Mouse (Mus musculus) liver, embryonic 13.5 days (tissue): ENCODE results near the gene Uqcr11. TPM values are rescaled to one million over a fixed set of nuclear protein-coding genes. Genes with fewer than 3 reads are reported as not detected.

Source experiments
- ATAC-seq: fragments of 200-750 bp; cut with Nextera tagmentation; 2 replicates; pipeline ENCODE4 v1.8.0; 2017; ENCODE audit warnings: low read depth, mild to moderate bottlenecking, moderate number of reproducible peaks, moderate library complexity
- DNase-seq: peaks from one replicate; pipeline ENCODE4 v3.0.0; 2022
- H3K27ac ChIP-seq: fragments of 300-500 bp; sonication (generic); 2 replicates; pipeline ENCODE4 v1.5.1; 2015; ENCODE audit warnings: moderate library complexity, mild to moderate bottlenecking, inconsistent platforms
- H3K27me3 ChIP-seq: fragments of 300-500 bp; sonication (generic); 2 replicates; pipeline ENCODE4 v1.6.1; 2015; ENCODE audit warnings: mild to moderate bottlenecking, inconsistent platforms
- H3K36me3 ChIP-seq: fragments of 300-500 bp; sonication (generic); 2 replicates; pipeline ENCODE4 v1.6.1; 2015; ENCODE audit warnings: mild to moderate bottlenecking, inconsistent platforms
- H3K4me1 ChIP-seq: fragments of 300-500 bp; sonication (generic); replicated peaks from 2 replicates; pipeline ENCODE4 v1.6.1; 2015; ENCODE audit warnings: inconsistent platforms
- H3K4me2 ChIP-seq: fragments of 300-500 bp; sonication (generic); 2 replicates; pipeline ENCODE4 v1.6.1; 2015; ENCODE audit warnings: inconsistent platforms, mild to moderate bottlenecking, moderate library complexity
- H3K4me3 ChIP-seq: fragments of 300-500 bp; sonication (generic); replicated peaks from 2 replicates; pipeline ENCODE4 v1.5.1; 2015; ENCODE audit warnings: mild to moderate bottlenecking, inconsistent platforms
- H3K9ac ChIP-seq: fragments of 300-500 bp; sonication (generic); 2 replicates; pipeline ENCODE4 v1.6.1; 2015; ENCODE audit warnings: mild to moderate bottlenecking, inconsistent platforms
- H3K9me3 ChIP-seq: fragments of 300-500 bp; sonication (generic); replicated peaks from 2 replicates; pipeline ENCODE4 v1.6.1; 2016; ENCODE audit warnings: inconsistent platforms
- WGBS: fragments of 180-500 bp; shearing (Covaris S2); methylation state at CpG from one replicate; pipeline ENCODE4 v1.1.7; 2015; ENCODE audit not compliant: insufficient replicate concordance; 5-methylcytosine and 5-hydroxymethylcytosine counted together
- polyA plus RNA-seq: library from polyadenylated mRNA; unstranded; fragments of >200 nt; fragmentation: Nextera tagmentation; extraction: Ambion mirVana; gene quantifications from 2 replicates; pipeline ENCODE4 v1.2.1, GENCODE M21; 2015

Uqcr11 gene
- polyA plus RNA-seq, 1 experiment from 2014 or later: 603 TPM

- no peak for DNase-seq
- Histone ChIP-seq H3K4me2 (peak overlapping the region; percentile 98), H3K27ac (peak overlapping the region; percentile 80), H3K4me3 (peak overlapping the region; percentile 76), H3K36me3 (peaks cover 33% of the 10 kb centered on the region), H3K27me3 (peaks cover 7% of the 10 kb centered on the region; the same call in 1 of the 2 replicates), H3K9ac (peak overlapping the region; percentile 82), H3K4me1 (peaks cover 60% of the 10 kb centered on the region), H3K9me3 (no peaks in the 10 kb centered on the region)
- no peak for ATAC-seq
- 42% methylated on average over 7 of the region's 7 CpGs for WGBS
Measured at GRCm38 (mm10) chr10:80385310-80385709, 21.3 kb downstream of the Uqcr11 start.

DNA sequence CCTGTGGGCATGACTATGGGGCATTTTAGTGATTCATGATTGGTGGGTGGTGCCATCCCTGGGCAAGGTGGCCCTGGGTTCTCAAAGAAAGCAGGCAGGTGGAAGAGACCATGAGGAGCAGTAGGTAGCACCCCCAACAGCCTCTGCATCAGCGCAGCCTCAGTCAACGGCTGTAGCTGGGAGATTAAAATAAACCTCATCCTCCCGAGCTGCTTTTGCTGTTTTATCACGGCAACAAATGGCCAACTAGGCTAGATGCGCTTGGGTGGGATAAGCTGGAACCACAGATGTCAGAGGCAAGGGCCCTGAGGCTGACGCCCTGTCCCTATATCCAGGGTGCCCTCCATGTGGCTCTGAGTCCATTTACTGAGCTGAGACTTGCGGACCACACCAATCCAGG lies 21.9 kb downstream of the Uqcr11 start:
- H3K27ac ChIP-seq: peak overlapping the region; percentile 80
- ATAC-seq (peak; percentile 70), DNase-seq (peak; percentile 66)
- H3K4me1 ChIP-seq: peaks cover 60% of the 10 kb centered on the region
- WGBS: 26% methylated on average over 7 of the region's 7 CpGs
- H3K9ac ChIP-seq: peak overlapping the region; percentile 82
- peak overlapping the region; percentile 76 for H3K4me3 ChIP-seq
- H3K4me2 ChIP-seq: peak overlapping the region; percentile 98
- peaks cover 27% of the 10 kb centered on the region for H3K36me3 ChIP-seq
- H3K27me3 ChIP-seq: peaks cover 7% of the 10 kb centered on the region; the same call in 1 of the 2 replicates
- no peaks in the 10 kb centered on the region for H3K9me3 ChIP-seq

GRCm38 (mm10) chr10:80384115-80384639 lies 22.5 kb downstream of the Uqcr11 start:
- Histone ChIP-seq H3K27ac (peak overlapping the region; percentile 80), H3K4me3 (no peak overlapping the region), H3K4me1 (peaks cover 57% of the 10 kb centered on the region), H3K9me3 (no peaks in the 10 kb centered on the region), H3K27me3 (peaks cover 7% of the 10 kb centered on the region; the same call in 1 of the 2 replicates), H3K9ac (peak overlapping the region; percentile 82), H3K4me2 (peak overlapping the region; percentile 98), H3K36me3 (peaks cover 26% of the 10 kb centered on the region)
- peak; percentile 21; the same call in 1 of the 2 replicates for ATAC-seq
- DNase-seq: peak; percentile 52
- 68% methylated on average over 4 of the region's 4 CpGs for WGBS

DNA sequence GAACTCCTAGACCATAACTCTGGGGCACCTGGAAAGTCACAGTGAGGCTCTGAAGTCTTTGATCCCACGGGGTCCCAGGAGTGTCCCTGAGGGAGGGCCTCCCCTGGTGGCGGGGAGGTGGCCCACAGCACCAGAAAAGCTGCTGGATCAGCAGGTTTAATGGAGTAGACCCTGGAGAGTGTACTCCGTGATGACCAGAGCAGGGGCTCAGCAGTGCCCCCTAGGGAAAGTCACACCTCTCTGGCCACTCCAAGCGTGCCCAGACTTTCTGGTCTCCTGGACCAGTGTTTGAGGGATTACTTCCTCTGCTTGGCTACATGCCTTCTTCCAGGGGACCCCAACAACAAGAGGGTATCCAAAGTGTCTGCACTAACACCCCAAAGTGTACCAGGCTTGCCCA lies 23.2 kb downstream of the Uqcr11 start:
- Histone ChIP-seq H3K4me2 (no peak overlapping the region), H3K4me3 (no peak overlapping the region), H3K4me1 (peaks cover 54% of the 10 kb centered on the region), H3K36me3 (peaks cover 26% of the 10 kb centered on the region), H3K9me3 (no peaks in the 10 kb centered on the region), H3K9ac (no peak overlapping the region), H3K27me3 (peaks cover 7% of the 10 kb centered on the region; the same call in 1 of the 2 replicates), H3K27ac (0 out of 2 replicates have a peak overlapping the region, but pooled peaks have one; percentile 80)
- 67% methylated on average over 4 of the region's 4 CpGs for WGBS
- DNase-seq: no peak
- ATAC-seq: no peak

- Histone ChIP-seq H3K9ac (no peak overlapping the region), H3K4me1 (peaks cover 50% of the 10 kb centered on the region), H3K4me2 (no peak overlapping the region), H3K27me3 (peaks cover 7% of the 10 kb centered on the region; the same call in 1 of the 2 replicates), H3K4me3 (no peak overlapping the region), H3K9me3 (no peaks in the 10 kb centered on the region), H3K27ac (no peak overlapping the region; the same call in 1 of the 2 replicates), H3K36me3 (peaks cover 26% of the 10 kb centered on the region)
- DNase-seq (no peak), ATAC-seq (no peak)
- 88% methylated on average over 7 of the region's 7 CpGs for WGBS
Measured at GRCm38 (mm10) chr10:80382641-80383365, 23.8 kb downstream of the Uqcr11 start.

GRCm38 (mm10) chr10:80377716-80378115 lies 28.9 kb downstream of the Uqcr11 start:
- H3K27ac ChIP-seq: no peak overlapping the region
- no peak overlapping the region for H3K4me2 ChIP-seq
- 0 out of 2 replicates have a peak, but pooled peaks cover 7% of the 10 kb centered on the region for H3K4me1 ChIP-seq
- ATAC-seq (no peak), DNase-seq (no peak)
- peaks cover 22% of the 10 kb centered on the region for H3K36me3 ChIP-seq
- 46% methylated on average over 10 of the region's 10 CpGs for WGBS
- peaks cover 6% of the 10 kb centered on the region for H3K27me3 ChIP-seq
- no peaks in the 10 kb centered on the region for H3K9me3 ChIP-seq
- H3K4me3 ChIP-seq: no peak overlapping the region
- no peak overlapping the region for H3K9ac ChIP-seq

GRCm38 (mm10) chr10:80376160-80376559 lies 30.5 kb downstream of the Uqcr11 start:
- WGBS: under 1% methylated on average over 7 of the region's 7 CpGs
- DNase-seq: peak; percentile 80
- peaks cover 22% of the 10 kb centered on the region for H3K27me3 ChIP-seq
- H3K9ac ChIP-seq: no peak overlapping the region
- no peaks in the 10 kb centered on the region for H3K9me3 ChIP-seq
- H3K4me1 ChIP-seq: peaks cover 12% of the 10 kb centered on the region; the same call in 1 of the 2 replicates
- ATAC-seq: 0 out of 2 replicates have a peak, but pooled peaks have one; percentile 27
- H3K36me3 ChIP-seq: peaks cover 6% of the 10 kb centered on the region
- no peak overlapping the region for H3K27ac ChIP-seq
- no peak overlapping the region for H3K4me2 ChIP-seq
- no peak overlapping the region for H3K4me3 ChIP-seq

GRCm38 (mm10) chr10:80374063-80374462 lies 32.6 kb downstream of the Uqcr11 start:
- Histone ChIP-seq H3K27me3 (peaks cover 27% of the 10 kb centered on the region), H3K9me3 (no peaks in the 10 kb centered on the region), H3K9ac (no peak overlapping the region), H3K4me3 (no peak overlapping the region), H3K4me1 (peaks cover 12% of the 10 kb centered on the region; the same call in 1 of the 2 replicates), H3K4me2 (no peak overlapping the region), H3K27ac (no peak overlapping the region), H3K36me3 (no peaks in the 10 kb centered on the region)
- ATAC-seq: peak; percentile 51; the same call in 1 of the 2 replicates
- DNase-seq: peak; percentile 67
- 20% methylated on average over 6 of the region's 6 CpGs for WGBS

DNA sequence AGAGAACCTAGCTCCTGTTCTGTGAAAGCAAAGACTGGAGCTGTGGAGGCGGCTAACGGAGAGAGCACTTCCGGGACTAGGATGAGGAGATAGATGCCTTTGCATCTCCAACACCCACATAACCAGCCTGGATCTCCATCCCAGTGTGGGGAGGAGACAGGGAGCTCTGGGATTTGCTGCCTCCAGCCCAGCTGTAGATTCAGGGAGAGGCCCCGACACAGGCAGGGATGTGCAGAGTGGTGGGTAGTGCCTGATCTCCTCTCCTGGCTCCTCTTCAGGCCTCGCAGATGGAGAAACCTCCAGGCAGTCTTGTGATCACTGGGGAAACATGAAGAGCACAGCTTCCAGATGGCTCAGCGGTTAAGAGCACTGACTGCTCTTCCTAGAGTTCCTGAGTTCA lies 33.9 kb downstream of the Uqcr11 start:
- H3K4me2 ChIP-seq: no peak overlapping the region
- H3K9me3 ChIP-seq: no peaks in the 10 kb centered on the region
- WGBS: 68% methylated on average over 6 of the region's 6 CpGs
- no peak overlapping the region for H3K9ac ChIP-seq
- H3K4me1 ChIP-seq: peaks cover 5% of the 10 kb centered on the region; the same call in 1 of the 2 replicates
- peaks cover 36% of the 10 kb centered on the region for H3K27me3 ChIP-seq
- ATAC-seq (no peak), DNase-seq (no peak)
- H3K27ac ChIP-seq: no peak overlapping the region
- H3K4me3 ChIP-seq: no peak overlapping the region
- no peaks in the 10 kb centered on the region for H3K36me3 ChIP-seq

DNA sequence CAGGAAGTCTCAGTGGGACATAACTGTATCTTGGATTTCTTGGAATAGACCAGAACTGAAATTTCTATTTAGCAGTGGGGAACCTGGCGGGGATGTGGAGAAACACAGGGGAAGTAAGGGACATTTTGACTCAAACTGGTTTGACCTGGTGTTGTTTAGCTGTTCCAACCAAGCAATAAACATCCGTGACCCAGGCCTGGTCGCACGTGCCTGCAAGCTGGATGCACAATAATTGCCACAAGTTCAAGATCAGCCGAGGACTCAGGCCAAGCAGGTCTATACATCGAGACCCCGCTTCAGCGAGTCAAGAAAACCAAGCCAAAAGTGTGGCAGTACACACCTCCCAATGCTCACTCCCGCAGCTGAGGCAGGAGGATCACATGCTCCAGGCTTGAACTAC lies 34.6 kb downstream of the Uqcr11 start:
- Histone ChIP-seq H3K9me3 (no peaks in the 10 kb centered on the region), H3K36me3 (no peaks in the 10 kb centered on the region), H3K27ac (no peak overlapping the region), H3K27me3 (peaks cover 43% of the 10 kb centered on the region), H3K9ac (no peak overlapping the region), H3K4me1 (peaks cover 5% of the 10 kb centered on the region; the same call in 1 of the 2 replicates), H3K4me2 (no peak overlapping the region), H3K4me3 (no peak overlapping the region)
- 50% methylated on average over 9 of the region's 9 CpGs for WGBS
- DNase-seq: no peak
- ATAC-seq: no peak

DNA sequence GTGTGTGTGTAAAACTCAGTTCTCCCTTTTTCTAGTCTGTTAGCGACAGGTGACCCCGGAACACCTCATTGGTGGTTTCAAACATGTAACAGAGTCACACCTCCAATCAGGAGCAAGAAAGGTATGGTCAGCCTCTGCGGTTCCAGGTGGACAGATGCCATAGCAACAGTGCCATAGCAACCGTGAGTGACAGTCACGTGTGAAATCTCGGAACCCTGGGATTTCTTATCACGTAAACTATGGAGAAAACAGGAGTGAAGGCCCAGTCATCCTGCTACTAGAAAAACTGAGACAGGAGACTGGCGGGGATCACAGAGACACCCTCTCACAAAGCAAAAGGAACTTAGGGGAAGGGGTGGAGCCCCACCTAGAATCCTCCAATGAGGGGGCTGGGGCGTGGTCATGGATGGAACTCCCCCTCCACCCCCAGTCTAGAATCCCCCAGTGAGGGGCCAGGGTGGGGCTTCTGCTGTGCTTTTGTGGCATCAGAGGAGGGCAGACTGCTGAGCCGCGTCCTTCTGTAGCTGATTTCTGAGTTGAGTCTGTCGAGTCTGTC lies 35.1 kb downstream of the Uqcr11 start:
- no peak overlapping the region for H3K9ac ChIP-seq
- H3K27ac ChIP-seq: no peak overlapping the region
- 9% methylated on average over 12 of the region's 12 CpGs for WGBS
- H3K4me2 ChIP-seq: no peak overlapping the region
- H3K27me3 ChIP-seq: peaks cover 48% of the 10 kb centered on the region
- ATAC-seq: no peak
- no peaks in the 10 kb centered on the region for H3K36me3 ChIP-seq
- no peak for DNase-seq
- H3K4me1 ChIP-seq: peaks cover 5% of the 10 kb centered on the region; the same call in 1 of the 2 replicates
- H3K4me3 ChIP-seq: no peak overlapping the region
- H3K9me3 ChIP-seq: no peaks in the 10 kb centered on the region
